Mouse (Mus musculus) lung, postnatal 4 days (tissue): ENCODE measurements around the gene Olfr960.

Experiments used
- DNase-seq, 2 experiments: peaks; one replicate each; pipeline ENCODE4 v3.0.0; 2021

The Olfr960 gene

DNA sequence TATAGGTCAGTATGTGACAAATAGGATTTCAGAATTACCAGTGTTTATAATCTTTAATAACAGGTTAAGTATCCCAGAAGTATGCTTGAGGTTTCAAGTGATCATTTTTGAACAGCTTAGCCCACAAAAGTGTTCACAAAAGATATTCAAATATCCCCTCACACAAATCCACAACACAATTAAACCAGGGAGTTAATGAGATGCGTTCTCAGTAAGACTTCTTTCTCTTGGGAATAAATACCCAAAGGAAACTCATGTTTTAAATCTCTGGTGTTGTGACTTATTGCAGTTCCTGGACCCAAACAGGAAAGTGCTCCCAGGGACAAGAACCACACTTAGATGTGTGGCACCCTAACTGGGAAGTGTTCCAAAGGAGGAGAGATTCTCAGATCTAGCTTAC lies at the start of gene Olfr960:
Gene Olfr960, plus strand, starts transcription at position 301 of the 400 bp plus-strand sequence.
- no peak for DNase-seq

DNA sequence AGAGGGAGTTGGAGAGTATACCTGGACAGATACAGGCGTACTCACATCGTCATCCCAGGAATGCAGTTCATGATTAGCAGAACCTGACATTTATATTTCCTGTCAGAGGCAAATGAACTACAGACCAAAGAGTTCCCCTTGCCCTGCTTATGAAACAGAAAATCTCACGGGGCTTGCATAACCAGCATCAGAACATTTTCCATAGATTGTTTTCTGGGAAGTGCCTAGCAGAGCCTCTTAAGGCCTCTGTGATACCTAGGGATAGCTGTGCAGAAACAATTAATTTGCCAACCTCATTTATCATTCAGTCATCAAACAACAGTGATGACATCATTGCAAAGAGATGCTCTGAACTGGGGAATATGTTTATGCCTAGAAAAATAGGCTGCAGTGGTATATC lies 45.7 kb upstream of the Olfr960 start, which contains the start of gene Olfr959:
Gene Olfr959, minus strand, starts transcription at position 101 of the 400 bp plus-strand sequence.
- DNase-seq: no peak

DNA sequence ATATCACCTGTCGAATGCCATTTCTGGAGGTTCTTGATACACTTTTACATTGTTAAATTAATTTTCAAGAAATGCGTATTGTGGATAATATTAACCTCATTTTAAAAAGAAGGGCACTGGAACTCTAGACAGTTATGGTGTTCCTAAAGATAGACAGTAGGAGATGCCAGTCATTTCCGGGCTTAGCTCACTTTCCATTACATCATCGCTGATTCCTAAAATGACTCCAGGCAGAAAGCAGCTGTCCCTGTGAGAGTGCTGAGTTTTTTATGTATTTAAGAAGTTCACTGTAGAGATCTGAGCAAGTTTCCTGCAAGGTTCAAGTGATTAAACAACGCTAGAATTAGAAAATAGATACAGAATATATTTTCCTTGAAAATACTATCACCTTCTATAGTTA lies 44.1 kb upstream of the Olfr960 start:
- no peak for DNase-seq

DNA sequence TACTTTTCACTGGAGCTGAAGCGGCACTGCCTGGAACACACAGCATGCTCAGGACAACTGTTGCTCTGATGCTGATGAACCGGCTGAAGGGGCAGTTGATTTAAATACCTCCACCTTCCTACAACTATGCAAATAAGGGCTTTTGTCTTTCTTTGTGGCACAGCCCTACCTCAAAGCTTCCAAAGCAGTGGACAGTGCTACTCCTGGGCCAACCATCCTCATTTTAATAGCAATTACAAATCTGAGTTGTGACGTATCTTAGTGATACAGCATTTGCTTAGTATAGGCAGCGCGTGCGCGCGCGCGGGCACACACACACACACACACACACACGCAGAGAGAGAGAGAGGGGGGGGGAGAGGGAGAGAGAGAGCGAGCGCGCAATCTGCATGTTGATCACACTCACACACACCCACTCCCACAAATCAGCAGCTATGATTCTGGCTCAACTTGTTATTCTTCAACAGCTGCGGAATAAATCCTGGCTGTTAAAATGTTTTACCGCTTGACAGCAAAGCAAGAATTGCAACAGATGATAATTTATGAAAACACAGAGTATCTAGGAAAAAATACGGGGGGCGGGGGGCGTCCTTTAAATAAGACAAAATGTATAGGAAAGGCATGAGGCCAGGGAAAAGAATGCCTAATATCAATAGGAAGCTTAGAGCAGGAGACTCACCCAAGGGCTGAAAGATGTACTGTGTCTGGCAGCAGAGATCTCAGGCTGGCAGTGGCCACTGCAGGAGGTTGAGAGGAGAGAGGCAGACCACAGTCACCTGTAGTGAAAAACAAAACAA lies 18.4 kb upstream of the Olfr960 start:
- DNase-seq: no peak

DNA sequence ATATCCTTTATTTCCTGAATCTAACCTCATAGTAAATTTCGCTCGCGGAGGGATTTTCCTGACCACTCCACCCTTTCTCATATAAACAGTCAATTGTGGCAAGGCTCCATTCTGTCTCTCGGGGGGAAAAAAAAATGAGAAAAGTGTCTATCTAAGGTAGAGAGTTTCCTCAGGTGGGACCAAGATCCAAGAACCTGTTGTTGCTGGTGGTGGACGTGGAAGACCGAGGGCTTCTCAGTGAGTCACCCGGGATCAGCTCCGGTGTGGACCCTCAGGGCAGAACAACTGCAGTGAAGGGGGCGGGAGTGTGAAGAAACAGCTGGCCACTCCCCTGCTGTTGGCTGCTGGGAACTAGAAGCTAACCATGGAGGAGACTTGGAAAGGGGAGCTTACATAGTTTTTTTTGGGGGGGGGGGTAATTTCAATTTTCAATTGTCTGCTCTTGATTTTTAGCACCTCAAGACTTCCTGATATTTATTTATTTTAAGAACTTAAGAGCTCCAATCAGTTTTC lies 17.8 kb upstream of the Olfr960 start:
- no peak for DNase-seq

DNA sequence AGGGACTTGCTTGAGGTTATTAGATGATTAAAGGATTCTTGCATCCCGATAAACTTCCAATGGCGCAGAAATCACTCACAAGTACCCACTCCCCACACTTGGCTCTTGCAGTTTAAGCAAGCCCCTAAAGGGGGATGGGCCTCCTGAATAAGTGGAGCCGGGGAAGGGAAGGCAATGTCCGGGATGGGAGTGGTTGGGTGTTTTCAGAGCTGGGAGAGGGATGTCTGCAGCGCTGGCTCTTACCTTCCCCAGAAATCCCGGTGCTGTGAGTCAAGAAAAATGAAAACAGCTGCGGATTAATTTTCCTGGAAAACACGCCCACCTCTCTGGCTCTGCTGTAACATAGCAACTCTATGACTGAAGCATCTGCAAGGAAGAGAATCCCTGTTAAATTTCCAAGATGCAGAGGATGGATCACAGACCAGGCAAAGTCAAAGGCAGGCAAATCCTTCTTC lies 17.1 kb upstream of the Olfr960 start, which contains the start of gene AW551984:
Gene AW551984, minus strand, starts transcription at position 405 of the 455 bp plus-strand sequence.
- DNase-seq: no peak

DNA sequence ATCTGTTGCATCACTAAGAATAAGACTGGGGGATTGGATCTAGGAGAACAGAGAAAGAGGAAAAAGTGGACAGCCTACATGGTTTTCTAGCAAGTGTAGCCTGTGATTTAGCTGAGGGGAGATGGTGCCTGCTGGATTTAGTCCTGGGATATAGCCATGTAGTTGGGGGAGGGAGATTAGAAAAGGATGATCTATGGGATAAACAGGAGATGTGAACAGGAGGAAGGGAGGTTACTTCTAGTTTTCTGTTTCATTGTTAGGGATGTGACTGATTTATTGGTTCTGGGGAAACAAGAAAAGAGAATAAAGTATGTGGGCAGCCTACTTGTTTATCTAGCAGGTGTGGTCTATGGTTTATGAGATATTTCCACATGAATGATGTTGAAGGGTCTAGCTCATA lies 12.7 kb upstream of the Olfr960 start:
- no peak for DNase-seq

DNA sequence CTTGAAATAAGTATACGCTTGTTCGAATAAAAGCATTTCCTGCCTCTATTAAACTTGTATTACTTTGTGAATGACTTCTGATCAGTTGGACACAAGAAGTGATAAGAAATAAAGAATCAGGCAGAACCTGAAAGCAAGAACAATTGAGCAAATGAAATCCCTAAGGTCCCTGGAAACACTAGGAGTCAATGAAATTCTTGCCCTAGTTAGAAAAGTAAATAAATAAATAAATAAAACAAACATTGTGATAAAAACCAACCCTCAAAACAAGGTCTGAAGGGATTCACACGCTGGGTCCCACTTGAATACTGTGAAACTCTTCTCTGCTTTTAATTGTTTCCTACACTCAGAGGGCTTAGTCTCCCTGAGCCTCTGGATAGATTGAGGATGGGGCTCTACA lies 10.8 kb upstream of the Olfr960 start, which contains the start of gene Olfr148:
Gene Olfr148, plus strand, starts transcription at position 301 of the 400 bp plus-strand sequence.
- no peak for DNase-seq

DNA sequence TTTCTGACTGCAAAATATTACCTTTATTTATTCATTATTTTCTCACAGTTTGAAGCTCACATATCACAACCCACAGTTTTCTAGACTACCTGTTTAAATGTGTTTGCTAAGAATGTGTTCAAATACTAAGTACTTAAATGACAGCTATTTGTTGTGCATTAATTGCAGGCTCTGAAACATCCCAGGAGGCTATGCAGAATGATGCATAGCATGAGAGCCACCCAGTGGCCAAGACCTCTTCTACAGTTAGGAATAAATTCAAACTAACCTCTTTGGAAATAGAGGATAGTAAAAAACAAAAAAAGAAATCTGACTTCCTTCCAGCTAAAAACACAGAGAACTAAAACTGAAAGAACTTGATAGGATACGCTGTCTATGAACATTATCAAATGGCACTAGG lies 9.2 kb upstream of the Olfr960 start:
- DNase-seq: no peak

DNA sequence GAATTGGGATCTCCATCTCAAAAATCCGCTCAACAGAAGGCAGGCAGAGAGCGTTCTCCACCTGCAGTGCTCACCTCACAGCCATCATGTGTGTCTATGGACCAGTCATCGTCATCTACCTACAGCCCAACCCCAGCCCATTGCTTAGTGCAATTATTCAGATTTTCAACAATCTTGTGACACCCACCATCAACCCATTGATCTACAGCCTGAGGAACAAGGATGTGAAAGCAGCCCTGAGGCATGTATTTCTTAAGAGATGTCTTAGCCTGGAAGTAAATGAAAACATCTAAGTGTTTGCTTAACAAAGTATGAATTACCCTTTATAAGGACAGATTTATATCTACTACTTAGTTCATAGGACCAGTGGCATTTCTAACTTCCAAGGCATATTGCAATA lies 2.6 kb downstream of the Olfr960 start:
- DNase-seq: no peak

DNA sequence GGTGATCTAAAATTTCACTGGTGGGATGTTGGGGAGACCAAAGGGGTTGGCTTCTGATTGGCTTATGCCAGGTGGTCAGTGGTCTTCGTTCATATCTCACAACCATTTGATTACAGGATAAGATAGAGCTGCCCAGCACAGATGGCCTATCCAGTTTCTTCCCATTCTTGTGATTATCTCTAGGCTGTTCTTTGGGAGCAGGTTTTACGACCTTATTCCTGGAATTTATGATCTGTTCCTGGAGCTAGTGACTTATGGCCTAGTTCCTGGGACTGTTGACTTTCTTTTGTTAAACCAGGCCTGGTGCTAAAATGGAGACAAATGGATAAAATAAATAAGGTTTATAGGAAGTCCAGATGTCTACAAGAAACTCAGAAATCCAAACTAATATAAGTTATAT lies 3.5 kb downstream of the Olfr960 start:
- DNase-seq: no peak

DNA sequence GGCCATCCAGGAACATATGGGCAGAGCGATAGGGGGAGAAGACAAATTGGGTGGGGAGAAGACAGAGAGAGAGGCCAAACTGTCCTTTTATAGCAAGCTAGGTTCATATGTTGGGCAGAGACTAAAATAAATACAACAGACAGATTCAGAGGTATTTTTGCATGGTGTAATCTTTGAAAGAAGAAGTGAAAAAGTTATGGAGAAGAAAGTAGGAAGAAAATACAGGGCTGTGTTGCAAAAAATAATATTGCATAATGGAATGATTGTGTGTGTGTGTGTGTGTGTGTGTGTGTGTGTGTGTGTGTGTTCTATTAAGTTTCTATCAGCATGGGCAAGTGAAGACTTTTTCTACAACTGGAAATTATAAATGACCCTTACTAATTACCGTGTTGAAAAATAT lies 7.9 kb downstream of the Olfr960 start:
- no peak for DNase-seq

DNA sequence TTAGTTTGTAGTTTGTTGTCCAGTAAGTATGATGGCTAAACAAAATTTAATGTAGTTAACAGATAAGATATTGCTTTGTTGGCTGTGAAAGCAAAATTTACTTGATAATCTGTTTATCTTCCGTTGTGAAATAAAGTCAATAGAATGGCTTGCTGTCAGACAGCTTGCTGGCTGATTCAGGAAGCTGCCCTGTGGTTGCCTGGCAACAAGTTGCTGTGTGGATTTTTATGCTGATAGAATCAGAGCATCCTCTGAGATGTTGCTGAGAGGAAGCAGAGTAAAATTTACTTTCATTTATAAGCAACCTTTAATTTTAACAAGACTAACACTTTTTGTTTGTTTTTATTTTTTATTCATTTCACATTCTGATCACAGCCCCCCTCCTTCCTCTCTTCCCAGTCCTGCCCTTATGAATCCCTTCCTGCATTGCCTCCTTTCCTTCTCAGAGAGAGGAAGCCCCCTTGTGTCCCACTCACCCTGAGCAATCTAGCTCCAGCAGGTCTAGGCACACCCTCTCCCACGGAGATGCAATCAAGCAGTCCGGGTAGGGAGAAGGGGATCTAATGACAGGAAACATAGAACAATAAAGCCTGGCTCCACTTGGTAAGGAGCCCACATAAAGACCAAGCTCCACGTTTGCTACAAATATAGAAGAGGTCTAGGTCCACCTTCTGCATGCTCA lies 12.9 kb downstream of the Olfr960 start:
- DNase-seq: no peak

DNA sequence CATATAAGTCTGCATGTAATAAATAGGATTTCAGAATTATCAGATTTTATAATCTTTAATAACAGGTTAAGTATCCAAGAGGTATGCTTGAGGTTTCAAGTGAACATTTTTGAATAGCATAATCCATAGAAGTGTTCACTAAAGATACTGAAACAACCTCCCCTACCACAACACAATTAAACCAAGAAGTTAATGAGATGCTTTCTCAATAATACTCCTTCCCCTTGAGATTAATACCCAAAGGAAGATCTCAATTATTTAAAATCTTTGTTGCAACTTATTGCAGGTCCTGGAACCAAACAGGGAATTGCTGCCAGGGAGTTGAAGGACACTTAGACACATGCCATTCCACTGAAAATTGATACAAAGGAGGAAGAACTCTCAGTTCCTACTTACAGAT lies 23.6 kb downstream of the Olfr960 start, which contains the start of gene Olfr961:
Gene Olfr961, plus strand, starts transcription at position 301 of the 400 bp plus-strand sequence.
- DNase-seq: no peak

DNA sequence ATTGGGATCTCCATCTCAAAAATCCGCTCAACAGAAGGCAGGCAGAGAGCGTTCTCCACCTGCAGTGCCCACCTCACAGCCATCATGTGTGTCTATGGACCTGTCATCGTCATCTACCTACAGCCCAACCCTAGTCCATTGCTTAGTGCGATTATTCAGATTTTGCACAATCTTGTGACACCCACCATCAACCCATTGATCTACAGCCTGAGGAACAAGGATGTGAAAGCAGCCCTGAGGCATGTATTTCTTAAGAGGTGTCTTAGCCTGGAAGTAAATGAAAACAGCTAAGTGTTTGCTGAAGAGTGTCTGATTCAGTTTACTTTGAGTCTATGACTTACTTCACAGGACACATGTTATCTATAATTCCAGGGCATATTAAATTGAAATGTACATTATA lies 26.2 kb downstream of the Olfr960 start:
- no peak for DNase-seq

DNA sequence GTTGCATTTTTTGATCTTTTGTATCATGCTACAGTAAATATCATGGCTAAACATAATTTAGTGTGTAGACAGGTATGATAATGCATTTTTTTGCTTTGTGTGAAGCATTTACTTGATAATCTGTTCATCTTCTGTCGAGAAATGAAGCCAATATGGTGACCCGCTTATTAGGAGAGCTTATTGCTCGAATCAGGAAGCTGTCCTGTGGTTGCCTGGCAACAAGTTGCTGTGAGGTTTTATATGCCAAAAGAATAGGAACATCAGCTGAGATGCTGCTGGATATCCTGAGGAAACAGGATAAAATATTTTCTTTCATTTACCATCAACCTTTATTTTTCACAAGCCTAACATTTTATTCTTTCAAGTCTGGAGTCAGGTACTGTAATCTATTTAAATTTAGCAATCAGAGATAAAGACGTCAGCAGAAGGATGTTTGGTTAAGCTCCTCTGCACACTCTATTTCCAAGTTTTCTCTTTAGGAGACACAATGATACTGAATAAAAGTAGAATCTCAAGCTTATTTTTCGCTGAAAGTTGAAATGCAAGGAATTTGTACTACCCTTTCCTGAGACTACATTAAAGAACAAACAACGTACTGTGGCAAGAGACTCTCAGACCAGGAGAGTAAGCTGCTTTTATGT lies 33.7 kb downstream of the Olfr960 start:
- no peak for DNase-seq

DNA sequence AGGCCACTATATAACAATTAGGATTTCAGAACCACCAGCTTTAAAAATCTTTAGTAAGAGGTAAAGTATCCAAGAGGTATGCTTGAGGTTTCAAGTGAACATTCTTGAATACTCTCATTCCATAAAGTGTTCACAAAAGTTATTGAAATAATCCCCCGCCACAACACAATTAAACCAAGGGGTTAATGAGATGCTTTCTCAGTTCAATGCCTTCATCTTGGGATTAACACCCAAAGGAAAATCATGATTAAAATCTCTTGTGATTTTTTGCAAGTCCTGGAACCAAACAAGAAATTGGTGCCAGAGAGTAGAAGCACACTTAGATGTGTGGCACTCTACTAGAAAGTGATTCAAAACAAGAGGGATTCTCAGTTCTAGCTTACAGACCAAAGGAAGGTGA lies 45.7 kb downstream of the Olfr960 start, which contains the start of gene Olfr963:
Gene Olfr963, plus strand, starts transcription at position 301 of the 400 bp plus-strand sequence.
- no peak for DNase-seq

DNA sequence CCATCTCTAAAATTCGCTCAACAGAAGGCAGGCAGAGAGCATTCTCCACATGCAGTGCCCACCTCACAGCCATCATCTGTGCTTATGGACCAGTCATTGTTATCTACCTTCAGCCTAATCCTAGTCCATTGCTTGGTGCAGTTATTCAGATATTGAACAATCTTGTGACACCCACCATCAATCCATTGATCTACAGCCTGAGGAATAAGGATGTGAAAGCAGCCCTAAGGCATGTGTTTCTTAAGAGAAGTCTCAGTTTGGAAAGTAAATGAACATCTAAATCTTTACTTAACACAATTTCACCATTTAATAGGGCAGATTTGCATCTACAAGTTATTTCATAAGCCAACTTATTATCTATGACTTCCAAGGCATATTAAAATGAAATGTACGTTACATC lies 48.5 kb downstream of the Olfr960 start:
- no peak for DNase-seq
